Mouse (Mus musculus): Measurements from ENCODE around the gene Rbm38.

DNA sequence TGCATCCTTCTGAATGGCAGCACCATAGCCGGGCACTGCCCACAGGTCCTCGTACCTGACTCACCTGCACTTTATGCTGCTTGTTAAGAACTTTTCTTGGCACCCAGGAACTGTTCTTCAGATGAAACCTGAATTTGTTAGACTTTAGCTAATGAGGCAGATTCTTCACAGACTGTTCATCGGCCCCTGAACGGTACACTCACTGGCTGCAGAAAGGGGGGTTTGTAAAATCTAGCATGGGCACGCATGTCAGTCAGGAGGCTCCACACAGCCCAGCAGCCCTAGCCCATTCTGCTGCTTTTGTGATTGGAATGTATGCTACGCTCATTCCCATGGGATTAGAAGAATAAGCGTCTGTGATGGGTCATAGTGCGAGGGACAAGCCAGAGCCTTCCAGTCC is 16.6 kb upstream of the Rbm38 start:
- TF ChIP-seq CTCF (IDR thresholded peaks at IDR 0.05; ENCODE audit: borderline replicate concordance, insufficient read depth, low read length) (no peak), POLR2A (IDR thresholded peaks at IDR 0.05; ENCODE audit: low read depth, low read length) (no peak)
